8 mouse cellular contexts compared by ENCODE assay signal in genomic region chr17:69417724-69418373, GRCm38 (mm10). TPM values are rescaled to one million over a fixed set of nuclear protein-coding genes. Genes with fewer than 3 reads are reported as not detected.
DNase-seq lines count a peak whose midpoint lies in the region; ATAC-seq and TF ChIP-seq lines count a peak whose summit lies in the region.

No protein-coding gene starts in this region.

- peak overlapping the region; percentile 83 for H3K4me2 ChIP-seq in forebrain, embryonic 16.5 days (ENCODE audit: low read length)
- peak overlapping the region; percentile 87 for H3K4me2 ChIP-seq in liver, postnatal 0 days (ENCODE audit: low read depth, low read length)

- H3K4me1 ChIP-seq in heart, embryonic 10.5 days = peaks cover 4% of the 10 kb centered on the region; the same call in 1 of the 2 replicates
- peaks cover 2% of the 10 kb centered on the region in 2 experiments; a peak in 1 of 4 replicates for H3K4me1 ChIP-seq in ES-E14 (ENCODE audit: control insufficient read depth in 2 of 2, insufficient read depth in 2 of 2, low read length in 2 of 2, poor library complexity in 1 of 2)
- peaks cover 14% of the 10 kb centered on the region for H3K4me1 ChIP-seq in forebrain, embryonic 16.5 days (replicated peaks; ENCODE audit: control insufficient read depth, insufficient read depth, low read length)
- peaks cover 12% of the 10 kb centered on the region for H3K4me1 ChIP-seq in liver, postnatal 0 days (ENCODE audit: insufficient read depth)

- in situ Hi-C loops in ES-E14 (cut with MboI; ENCODE audit: low sequenced_read_pairs in 2 of 2, unreplicated experiment in 2 of 2) = no loop called here

- peak; percentile 84 for DNase-seq in heart, embryonic 10.5 days (ENCODE audit: low spot score)
- DNase-seq in heart, postnatal 4 days = no peak
- DNase-seq in ES-E14 (ENCODE audit: low read depth, low spot score) = no peak
- DNase-seq in liver, postnatal 0 days = no peak
- no peak for DNase-seq in right cerebral cortex, postnatal 10 days (ENCODE audit: low spot score in 2 of 2)
- DNase-seq in spleen, postnatal 4 days (ENCODE audit: low spot score in 2 of 2) = no peak
- DNase-seq in ovary, postnatal 10 days (ENCODE audit: low spot score) = no peak

- peak overlapping the region; percentile 80 for H3K4me3 ChIP-seq in heart, embryonic 10.5 days
- H3K4me3 ChIP-seq in ES-E14 (ENCODE audit: insufficient read depth in 1 of 2, low read depth in 1 of 2, low read length in 2 of 2, poor library complexity in 1 of 2, severe bottlenecking in 1 of 2) = peak overlapping the region; percentile 75 to 91
- H3K4me3 ChIP-seq in forebrain, embryonic 16.5 days (replicated peaks; ENCODE audit: low read length) = peak overlapping the region; percentile 96
- H3K4me3 ChIP-seq in liver, postnatal 0 days (ENCODE audit: low read depth, low read length) = peak overlapping the region; percentile 88

- no peak for TF ChIP-seq CTCF in liver, postnatal 0 days (IDR thresholded peaks at IDR 0.05; ENCODE audit: low read depth)

- no peaks in the 10 kb centered on the region for H3K9me3 ChIP-seq in heart, embryonic 10.5 days
- no peaks in the 10 kb centered on the region for H3K9me3 ChIP-seq in ES-E14 (ENCODE audit: control insufficient read depth, insufficient read depth, low read depth, low read length)
- no peaks in the 10 kb centered on the region for H3K9me3 ChIP-seq in forebrain, embryonic 16.5 days (ENCODE audit: control insufficient read depth, low read length)
- H3K9me3 ChIP-seq in liver, postnatal 0 days (ENCODE audit: low read length) = no peaks in the 10 kb centered on the region

- no peak for TF ChIP-seq EP300 in liver, postnatal 0 days (IDR thresholded peaks at IDR 0.05; ENCODE audit: low read depth)

- ATAC-seq in forebrain, embryonic 16.5 days = peak; percentile 21; the same call in 1 of the 2 replicates
- ATAC-seq in liver, postnatal 0 days = peak; percentile 57

- peak overlapping the region; percentile 94 for H3K9ac ChIP-seq in ES-E14 (ENCODE audit: insufficient read depth, low read depth, low read length, poor library complexity, severe bottlenecking)
- peak overlapping the region; percentile 76 for H3K9ac ChIP-seq in forebrain, embryonic 16.5 days (replicated peaks; ENCODE audit: low read depth, low read length)
- peak overlapping the region; percentile 87 for H3K9ac ChIP-seq in liver, postnatal 0 days (replicated peaks)

- peak overlapping the region; percentile 100 for H3K27ac ChIP-seq in heart, embryonic 10.5 days
- no peak overlapping the region for H3K27ac ChIP-seq in ES-E14 (ENCODE audit: insufficient read depth, low read depth, low read length, poor library complexity, severe bottlenecking)
- peak overlapping the region; percentile 90 for H3K27ac ChIP-seq in forebrain, embryonic 16.5 days (ENCODE audit: low read length)
- peak overlapping the region; percentile 98 for H3K27ac ChIP-seq in liver, postnatal 0 days (ENCODE audit: low read depth)

- 2% methylated on average over 26 of the region's 26 CpGs for WGBS in heart, embryonic 10.5 days
- 3% methylated on average over 26 of the region's 26 CpGs for WGBS in forebrain, embryonic 16.5 days
- WGBS in liver, postnatal 0 days (ENCODE audit: insufficient replicate concordance) = 2% methylated on average over 26 of the region's 26 CpGs

- H3K36me3 ChIP-seq in heart, embryonic 10.5 days = no peaks in the 10 kb centered on the region
- H3K36me3 ChIP-seq in ES-E14 (ENCODE audit: control insufficient read depth, insufficient read depth, low read length, poor library complexity, severe bottlenecking) = no peaks in the 10 kb centered on the region
- no peaks in the 10 kb centered on the region for H3K36me3 ChIP-seq in forebrain, embryonic 16.5 days (ENCODE audit: control insufficient read depth, insufficient read depth)
- H3K36me3 ChIP-seq in liver, postnatal 0 days (replicated peaks; ENCODE audit: insufficient read depth, low read length) = no peaks in the 10 kb centered on the region

- H3K27me3 ChIP-seq in heart, embryonic 10.5 days (ENCODE audit: insufficient read depth, poor library complexity, severe bottlenecking) = no peaks in the 10 kb centered on the region
- H3K27me3 ChIP-seq in forebrain, embryonic 16.5 days (replicated peaks; ENCODE audit: control insufficient read depth, insufficient read depth, low read length) = no peaks in the 10 kb centered on the region
- no peaks in the 10 kb centered on the region for H3K27me3 ChIP-seq in liver, postnatal 0 days (ENCODE audit: insufficient read depth, low read length)

TF ChIP-seq in ES-E14, 5 proteins besides CTCF, POLR2A, EP300 and RAD21:
- TF ChIP-seq CHD2 (IDR thresholded peaks at IDR 0.05; ENCODE audit: low read depth, low read length) (no peak), HCFC1 (IDR thresholded peaks at IDR 0.05; ENCODE audit: borderline replicate concordance, insufficient read depth, low read length) (no peak), ZNF384 (IDR thresholded peaks at IDR 0.05; ENCODE audit: low read depth, low read length) (no peak)

RNA-seq across cellular contexts. Expression of gene Akain1, which starts 21.3 kb away (rescaled TPM):
- 0.11 TPM in 1 of 2 replicates, not detected in the other for polyA plus RNA-seq in heart, embryonic 10.5 days (2016; fragmentation: Nextera tagmentation; extraction: Ambion mirVana)
- total RNA-seq in heart, postnatal 4 days (2021) = under 1 TPM in 1 of 2 experiments, not detected in 1; 0.19 TPM
- total RNA-seq in ES-E14 (2012; rRNA removed) = not detected in 2 replicates
- polyA plus RNA-seq in forebrain, embryonic 16.5 days (2015; fragmentation: Nextera tagmentation; extraction: Ambion mirVana) = 0.24 and 0.43 TPM in 2 replicates
- polyA plus RNA-seq in liver, postnatal 0 days (2015; fragmentation: Nextera tagmentation; extraction: Ambion mirVana) = not detected in 2 replicates

RNA-seq across cellular contexts. Expression of gene Zbtb14, which starts 35.0 kb away (rescaled TPM):
- 16.9 and 17.7 TPM in 2 replicates for polyA plus RNA-seq in heart, embryonic 10.5 days (2016; fragmentation: Nextera tagmentation; extraction: Ambion mirVana)
- 10 to 100 TPM; 12.1 to 13.3 TPM for total RNA-seq in heart, postnatal 4 days (2021)
- 5.4 and 7.1 TPM in 2 replicates for total RNA-seq in ES-E14 (2012; rRNA removed)
- 35.1 and 40.0 TPM in 2 replicates for polyA plus RNA-seq in forebrain, embryonic 16.5 days (2015; fragmentation: Nextera tagmentation; extraction: Ambion mirVana)
- 5.2 and 5.3 TPM in 2 replicates for polyA plus RNA-seq in liver, postnatal 0 days (2015; fragmentation: Nextera tagmentation; extraction: Ambion mirVana)
